Mouse (Mus musculus) embryonic fibroblast, embryonic 13.5 days (primary cell): ENCODE results near the gene Tanc2. TPM values are rescaled to one million over a fixed set of nuclear protein-coding genes. Genes with fewer than 3 reads are reported as not detected.

Source experiments
- H3K27ac ChIP-seq: 2 replicates; pipeline ENCODE4 v1.5.1; 2012; ENCODE audit warnings: low read length, control low read depth, inconsistent platforms; ENCODE audit not compliant: insufficient read depth
- H3K4me1 ChIP-seq: 2 replicates; pipeline ENCODE4 v1.6.1; 2011; ENCODE audit warnings: low read length; ENCODE audit not compliant: control insufficient read depth, insufficient read depth
- H3K4me3 ChIP-seq: 2 replicates; pipeline ENCODE4 v1.5.1; 2011; ENCODE audit warnings: mild to moderate bottlenecking, control low read depth, low read length; ENCODE audit not compliant: insufficient read depth
- CTCF ChIP-seq: IDR thresholded peaks from 2 replicates; pipeline ENCODE4 v1.5.1; 2011; ENCODE audit warnings: mild to moderate bottlenecking, control low read depth, low read length, moderate library complexity, borderline replicate concordance; ENCODE audit not compliant: insufficient read depth
- POLR2A ChIP-seq: IDR thresholded peaks from 2 replicates; pipeline ENCODE4 v1.6.1; 2011; ENCODE audit warnings: low read depth, mild to moderate bottlenecking, control low read depth, low read length, moderate library complexity
- polyA plus RNA-seq: library from polyadenylated mRNA; stranded (reverse); fragments of >200 nt; gene quantifications from 2 replicates; pipeline ENCODE4 v1.2.4, GENCODE M21; 2011; ENCODE audit warnings: low read depth; ENCODE audit not compliant: missing spikeins, insufficient read length

Tanc2 gene
- polyA plus RNA-seq, 1 experiment: 32.0 TPM

- Histone ChIP-seq H3K4me1 (0 out of 2 replicates have a peak, but pooled peaks cover 3% of the 10 kb centered on the region), H3K4me3 (no peak overlapping the region), H3K27ac (peak overlapping the region; percentile 67; the same call in 1 of the 2 replicates)
- no peak for TF ChIP-seq POLR2A
- no peak for TF ChIP-seq CTCF
Measured at GRCm38 (mm10) chr11:105933746-105934145, 344.0 kb downstream of the Tanc2 start.

DNA sequence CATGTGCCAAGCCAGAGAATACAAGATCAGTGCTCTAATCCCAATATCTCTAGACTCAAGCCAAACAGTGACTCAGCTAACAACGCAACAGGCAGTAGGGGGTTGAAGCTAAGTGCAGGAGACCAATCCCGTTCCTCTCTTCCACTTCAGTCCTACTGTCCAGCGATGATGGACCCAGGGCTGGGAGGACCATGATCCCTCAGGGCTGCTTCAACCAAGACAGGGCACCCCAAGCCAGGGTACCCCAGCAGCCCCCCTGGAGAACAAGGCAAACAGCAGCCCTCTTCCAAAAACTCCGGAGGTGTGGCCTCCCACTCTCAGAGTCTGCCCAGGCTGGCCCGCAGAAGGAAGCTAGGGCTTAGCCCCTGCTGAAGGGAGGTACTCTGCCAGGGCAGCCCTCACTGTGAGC is 344.5 kb downstream of the Tanc2 start:
- Histone ChIP-seq H3K4me1 (0 out of 2 replicates have a peak, but pooled peaks cover 3% of the 10 kb centered on the region), H3K27ac (peak overlapping the region; percentile 67), H3K4me3 (no peak overlapping the region)
- TF ChIP-seq CTCF (no peak), POLR2A (no peak)

DNA sequence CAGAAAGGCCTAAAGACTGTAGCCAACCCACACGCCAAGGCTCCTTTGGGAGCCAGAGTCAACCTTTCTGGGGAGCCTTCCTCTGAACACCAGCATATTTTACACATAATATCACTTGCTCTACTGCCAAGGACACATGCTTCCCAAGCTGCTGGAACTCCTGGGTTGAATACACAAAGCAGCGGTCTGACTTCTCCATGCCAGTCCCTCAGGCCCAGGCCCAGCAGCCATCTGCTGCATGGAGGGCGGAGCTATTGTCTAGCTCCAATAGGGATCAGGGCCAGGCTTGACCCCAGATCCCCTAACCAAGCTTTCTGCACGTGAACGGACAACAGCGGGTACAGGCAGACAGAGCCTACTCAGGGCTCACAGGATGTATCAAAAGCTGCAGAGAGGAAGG is 345.0 kb downstream of the Tanc2 start:
- TF ChIP-seq CTCF (no peak), POLR2A (no peak)
- peak overlapping the region; percentile 67 for H3K27ac ChIP-seq
- H3K4me1 ChIP-seq: 0 out of 2 replicates have a peak, but pooled peaks cover 3% of the 10 kb centered on the region
- no peak overlapping the region for H3K4me3 ChIP-seq

DNA sequence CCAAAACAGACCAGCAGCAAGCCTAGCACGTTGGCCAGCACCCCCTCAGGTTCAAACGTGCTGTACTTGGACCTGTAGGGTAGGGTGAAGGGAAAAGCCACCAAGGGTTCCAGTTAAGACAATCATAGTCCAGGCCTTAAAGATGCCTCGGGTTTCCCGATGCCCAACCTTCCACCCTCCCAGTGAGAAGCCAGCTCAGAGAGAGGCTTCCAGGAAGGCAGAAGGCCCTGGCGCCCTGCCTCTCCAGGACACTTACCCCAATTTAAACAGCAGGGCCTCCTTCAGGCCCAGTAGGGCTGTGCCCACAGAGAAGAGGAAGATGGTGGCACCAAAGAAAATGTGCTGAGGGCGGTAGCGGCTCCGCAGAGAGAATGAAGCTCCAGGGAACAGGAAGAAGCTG is 345.7 kb downstream of the Tanc2 start:
- Histone ChIP-seq H3K4me1 (0 out of 2 replicates have a peak, but pooled peaks cover 3% of the 10 kb centered on the region), H3K27ac (no peak overlapping the region), H3K4me3 (no peak overlapping the region)
- no peak for TF ChIP-seq POLR2A
- no peak for TF ChIP-seq CTCF

GRCm38 (mm10) chr11:105936200-105936599 is 346.4 kb downstream of the Tanc2 start:
- H3K4me1 ChIP-seq: 0 out of 2 replicates have a peak, but pooled peaks cover 3% of the 10 kb centered on the region
- TF ChIP-seq CTCF: no peak
- TF ChIP-seq POLR2A: no peak
- H3K4me3 ChIP-seq: no peak overlapping the region
- H3K27ac ChIP-seq: no peak overlapping the region

DNA sequence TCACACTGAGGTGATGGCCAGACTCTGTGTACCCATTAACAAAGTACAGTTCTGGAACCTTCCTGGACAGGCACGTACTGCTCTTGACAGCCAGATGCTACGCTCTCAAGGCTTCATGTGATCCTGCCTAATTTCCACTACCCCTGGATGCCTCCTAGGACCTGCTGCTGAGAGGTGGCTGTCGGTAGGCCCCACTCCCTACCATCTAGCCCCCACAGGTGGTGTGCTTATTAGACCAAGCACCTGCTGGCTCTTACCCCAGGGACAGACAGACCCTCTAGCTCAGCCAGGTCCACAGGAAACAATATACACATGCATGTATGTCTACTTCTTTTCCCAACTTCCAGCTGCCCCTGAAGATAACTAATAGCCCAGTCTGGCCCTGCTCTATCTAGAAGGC is 347.2 kb downstream of the Tanc2 start:
- TF ChIP-seq POLR2A (no peak), CTCF (no peak)
- H3K27ac ChIP-seq: no peak overlapping the region
- no peak overlapping the region for H3K4me3 ChIP-seq
- 0 out of 2 replicates have a peak, but pooled peaks cover 3% of the 10 kb centered on the region for H3K4me1 ChIP-seq

DNA sequence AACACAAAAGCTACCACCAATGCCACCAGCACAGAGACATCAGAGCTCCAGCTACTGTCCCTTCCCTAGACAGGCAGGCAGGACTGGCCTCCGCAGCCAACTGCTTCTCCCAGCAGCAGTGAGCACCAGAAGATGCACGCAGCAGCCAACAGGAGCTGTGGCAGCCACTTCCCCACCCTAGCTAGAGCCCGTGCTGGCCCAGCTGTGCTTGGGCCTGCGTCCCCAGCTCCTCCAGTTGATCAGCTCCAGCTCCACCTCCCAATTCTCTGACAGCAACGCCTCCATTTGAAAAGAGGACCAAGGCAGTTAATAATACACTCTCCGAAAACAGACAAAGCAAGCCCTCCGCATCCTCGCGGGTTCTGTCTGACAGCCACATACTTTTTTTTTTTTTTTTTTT is 349.0 kb downstream of the Tanc2 start:
- Histone ChIP-seq H3K27ac (no peak overlapping the region), H3K4me3 (no peak overlapping the region), H3K4me1 (0 out of 2 replicates have a peak, but pooled peaks cover 3% of the 10 kb centered on the region)
- no peak for TF ChIP-seq CTCF
- TF ChIP-seq POLR2A: no peak

GRCm38 (mm10) chr11:105941973-105942372 is 352.2 kb downstream of the Tanc2 start:
- no peak overlapping the region for H3K27ac ChIP-seq
- no peaks in the 10 kb centered on the region for H3K4me1 ChIP-seq
- no peak for TF ChIP-seq CTCF
- TF ChIP-seq POLR2A: no peak
- H3K4me3 ChIP-seq: no peak overlapping the region

DNA sequence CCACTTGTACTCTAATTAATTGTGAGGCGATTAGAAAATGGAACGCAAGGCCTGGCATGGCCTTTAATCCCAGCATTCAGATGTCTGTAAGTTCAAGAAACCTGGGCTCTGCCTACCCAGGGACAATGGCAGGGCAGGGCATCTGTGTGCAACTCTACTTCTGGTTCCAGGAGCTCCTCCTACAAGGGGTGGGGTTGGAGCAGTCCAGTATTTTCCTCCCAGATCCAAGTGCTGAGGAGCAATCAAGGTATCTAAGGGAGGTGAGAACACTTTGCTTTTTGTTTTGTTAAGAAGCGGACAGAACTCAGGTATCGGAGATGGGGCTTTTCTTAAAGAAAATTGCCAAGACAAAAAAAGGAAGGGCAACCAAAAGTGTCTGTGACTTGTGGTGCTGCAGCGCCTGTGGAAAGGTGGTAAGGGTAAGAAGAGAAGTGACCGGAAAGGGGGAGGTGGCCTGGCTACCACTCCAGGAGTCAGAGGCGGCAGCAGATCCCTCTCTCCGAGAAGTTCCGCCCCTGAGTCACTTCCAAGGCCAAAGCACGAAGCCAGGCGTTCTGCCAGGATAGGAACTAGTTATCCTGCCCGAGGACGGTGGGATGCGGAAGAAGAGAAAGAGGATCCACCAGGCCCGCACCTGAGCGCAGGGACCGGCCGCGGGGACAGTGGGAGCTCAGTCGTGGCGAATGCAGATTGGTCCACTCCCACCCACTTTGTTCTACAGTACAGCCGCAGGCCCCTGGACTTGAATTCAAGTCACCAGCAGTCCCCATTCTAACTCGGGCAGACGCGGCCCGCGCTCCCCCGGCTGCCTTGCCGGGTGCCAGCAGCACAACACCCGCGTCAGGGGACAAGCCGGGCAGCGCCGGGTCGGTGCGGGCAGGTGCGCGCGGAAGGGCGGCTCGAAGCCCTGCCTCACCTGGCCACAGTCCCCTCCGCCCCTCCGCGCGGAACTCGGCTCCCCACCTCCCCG is 353.6 kb downstream of the Tanc2 start:
- no peak overlapping the region for H3K27ac ChIP-seq
- peak overlapping the region; percentile 36 for H3K4me3 ChIP-seq
- TF ChIP-seq CTCF (no peak), POLR2A (no peak)
- no peaks in the 10 kb centered on the region; the same call in 1 of the 2 replicates for H3K4me1 ChIP-seq

DNA sequence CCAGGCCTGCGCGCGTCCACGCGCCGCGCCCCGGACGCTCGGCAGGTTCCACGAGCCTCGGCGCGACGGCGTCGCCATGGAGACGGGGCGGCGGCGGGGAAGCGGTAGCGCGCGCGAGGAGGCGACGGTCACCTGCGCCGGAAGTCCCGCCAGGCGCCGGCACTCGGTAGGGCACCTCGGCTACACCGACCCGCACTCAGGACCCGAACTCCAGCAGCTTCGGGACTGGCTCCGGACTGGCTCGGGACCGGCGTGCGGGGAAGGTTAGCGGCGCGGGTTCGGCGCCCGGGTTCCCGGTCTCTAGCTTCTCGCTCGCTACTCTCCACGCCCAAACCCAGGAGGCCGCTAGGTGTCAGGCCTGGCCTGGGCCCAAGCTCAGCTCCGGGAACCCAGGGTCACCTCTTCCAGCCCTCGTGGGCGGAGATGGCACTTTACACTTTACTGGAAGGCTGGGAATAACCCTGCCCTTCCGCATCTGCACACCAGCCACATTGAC is 354.4 kb downstream of the Tanc2 start:
- Histone ChIP-seq H3K4me3 (peak overlapping the region; percentile 36), H3K27ac (no peak overlapping the region), H3K4me1 (no peaks in the 10 kb centered on the region; the same call in 1 of the 2 replicates)
- TF ChIP-seq POLR2A (no peak), CTCF (no peak)
